Mouse (Mus musculus) olfactory bulb, adult 2 months (tissue): Measurements from ENCODE around the gene Jade1.

Source experiments
- CTCF ChIP-seq: fragments of 200-500 bp; IDR thresholded peaks from 2 replicates; pipeline ENCODE4 v1.5.1; 2012; ENCODE audit warnings: low read depth, mild to moderate bottlenecking, low read length, moderate library complexity; ENCODE audit not compliant: insufficient read depth
- POLR2A ChIP-seq: fragments of 200-500 bp; IDR thresholded peaks from 2 replicates; pipeline ENCODE4 v1.6.1; 2012; ENCODE audit warnings: mild to moderate bottlenecking, low read depth, low read length, moderate library complexity; ENCODE audit not compliant: insufficient read depth

DNA sequence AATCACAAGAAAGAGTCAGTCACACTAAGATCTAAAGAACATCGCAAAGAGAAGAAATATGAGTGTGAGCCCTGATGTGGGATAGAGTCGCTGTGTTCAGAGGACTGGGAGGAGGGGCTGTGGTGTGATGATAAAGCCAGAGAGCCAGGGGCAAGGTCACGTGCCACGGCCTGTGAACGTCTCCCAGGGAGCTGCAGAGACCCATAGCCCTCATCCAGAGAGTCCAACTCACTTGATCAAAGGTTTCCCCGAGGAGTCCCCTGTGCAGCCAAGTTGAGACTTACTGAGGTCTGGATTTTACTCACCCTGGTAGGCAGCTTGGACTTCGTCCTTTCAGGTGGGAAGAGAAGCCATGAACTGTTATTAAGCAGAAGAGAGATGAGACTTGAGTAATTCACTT lies 21.9 kb upstream of the Jade1 start:
- TF ChIP-seq CTCF (no peak), POLR2A (no peak)
